Mouse (Mus musculus): ENCODE results near the gene Stx1a.

- no peak for TF ChIP-seq CTCF (IDR thresholded peaks at IDR 0.05; ENCODE audit: borderline replicate concordance, insufficient read depth, low read length)
- TF ChIP-seq POLR2A (IDR thresholded peaks at IDR 0.05; ENCODE audit: low read depth, low read length), result no peak
These were observed 23.5 kb upstream of the Stx1a start for GRCm38 (mm10) chr5:134999797-135000196.
